In genomic region chr6:140297969-140298554, GRCm38 (mm10) we compare ENCODE assay signal across 11 mouse cellular contexts.
A peak's percentile ranks its signal among the peaks of the same experiment; 100 is the strongest.
DNase-seq lines count a peak whose midpoint lies in the region; ATAC-seq lines count a peak whose summit lies in the region.
"Had no signal": no experiment of that assay in that cellular context is flagged by ENCODE, and none has a peak within 500 bp of the region (broad histone marks: within the 10 kb centered on the region; RNA-seq: fewer than 3 reads in every experiment).

No protein-coding gene starts in this region.

- no peaks in the 10 kb centered on the region for H3K36me3 ChIP-seq in forebrain, embryonic 16.5 days (ENCODE audit: control insufficient read depth, insufficient read depth)
- H3K36me3 ChIP-seq: limb, embryonic 15.5 days had no signal

- DNase-seq in heart, postnatal 14 days, result peak; percentile 7 to 25
- DNase-seq in heart, postnatal 36 days, result no peak
- DNase-seq in ES-CJ7 (ENCODE audit: low read depth, low spot score), result peak; percentile 51
- peak; percentile 21 to 66 for DNase-seq in lung, postnatal 4 days
- DNase-seq in T-cell, adult 2 months (ENCODE audit: low spot score), result no peak
- DNase-seq in spleen, adult 18-20 months, result no peak
- DNase-seq in left cerebral cortex, postnatal 10 days (ENCODE audit: extremely low spot score in 1 of 2, low spot score in 2 of 2), result no peak
- DNase-seq: cerebellum, postnatal 36 days had no signal

- H3K9me3 ChIP-seq in forebrain, embryonic 16.5 days (ENCODE audit: control insufficient read depth, low read length), result no peaks in the 10 kb centered on the region
- H3K9me3 ChIP-seq: limb, embryonic 15.5 days had no signal

- no peak overlapping the region for H3K9ac ChIP-seq in forebrain, embryonic 16.5 days (replicated peaks; ENCODE audit: low read depth, low read length)
- H3K9ac ChIP-seq: limb, embryonic 15.5 days had no signal

- H3K27me3 ChIP-seq in forebrain, embryonic 16.5 days (replicated peaks; ENCODE audit: control insufficient read depth, insufficient read depth, low read length), result no peaks in the 10 kb centered on the region
- H3K27me3 ChIP-seq: limb, embryonic 15.5 days had no signal

- no peak overlapping the region for H3K4me3 ChIP-seq in forebrain, embryonic 16.5 days (replicated peaks; ENCODE audit: low read length)
- H3K4me3 ChIP-seq: limb, embryonic 15.5 days had no signal

- ATAC-seq in forebrain, embryonic 16.5 days, result peak; percentile 79
- ATAC-seq: CD4-positive, CD25-positive, alpha-beta regulatory T cell, adult 4 months had no signal

- intact Hi-C loops in heart, postnatal 14 days (cut with DNase I), result no loop called here
- intact Hi-C loops in heart, postnatal 36 days (cut with DNase I), result no loop called here
- intact Hi-C loops in left cerebral cortex, postnatal 10 days (cut with DNase I), result no loop called here

- H3K4me2 ChIP-seq in forebrain, embryonic 16.5 days (ENCODE audit: low read length), result peak overlapping the region; percentile 20
- H3K4me2 ChIP-seq: limb, embryonic 15.5 days had no signal

- 30% methylated on average over 14 of the region's 14 CpGs for WGBS in forebrain, embryonic 16.5 days

- H3K4me1 ChIP-seq in forebrain, embryonic 16.5 days (replicated peaks; ENCODE audit: control insufficient read depth, insufficient read depth, low read length), result peaks cover 10% of the 10 kb centered on the region
- H3K4me1 ChIP-seq: limb, embryonic 15.5 days had no signal

- no peak overlapping the region for H3K27ac ChIP-seq in forebrain, embryonic 16.5 days (ENCODE audit: low read length)
- H3K27ac ChIP-seq: limb, embryonic 15.5 days had no signal

Comparison
In these comparisons a context has a peak if more than half of its experiments do, and no peak if none do; other contexts are left out.
1. DNase-seq: peak in heart, postnatal 14 days (2 of 2), ES-CJ7 (single experiment) and lung, postnatal 4 days (2 of 2); none in heart, postnatal 36 days (0 of 2), T-cell, adult 2 months (single experiment), spleen, adult 18-20 months (0 of 2) and left cerebral cortex, postnatal 10 days (0 of 2).